Mouse (Mus musculus): ENCODE data around the gene Prrc2b. TPM values are rescaled to one million over a fixed set of nuclear protein-coding genes. Genes with fewer than 3 reads are reported as not detected.

Prrc2b gene
- total RNA-seq, 2 experiments from 2014 or later, result 83.4 to 102 TPM

DNA sequence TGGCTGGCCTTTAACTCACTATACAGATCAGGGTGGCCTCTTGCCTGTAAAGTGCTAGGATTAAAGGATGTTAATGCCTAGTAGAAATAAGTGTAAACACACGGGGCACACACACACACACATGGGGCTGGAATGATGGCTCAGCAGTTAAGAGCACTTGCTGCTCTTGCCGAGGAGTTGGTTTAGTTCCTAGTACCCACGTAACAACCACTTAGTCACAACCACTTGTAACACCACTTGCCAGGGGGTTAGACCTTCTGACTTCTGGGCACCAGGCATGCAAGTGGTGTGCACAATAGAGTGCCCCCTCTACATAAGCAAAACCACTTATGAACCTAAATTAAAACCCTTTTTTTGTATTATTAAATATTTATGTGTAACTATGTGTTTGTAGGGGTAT, 133.1 kb downstream of the Prrc2b start:
- DNase-seq, result no peak

Small RNA genes lying within 50 kb of the gene (microRNA-seq; reads per million reads assigned to microRNA genes)
- not detected for gene Gm27805

Other genes starting within 250 kb of the Prrc2b start
- 10 to 100 TPM in 1 of 2 experiments, 1 to 10 TPM in 1; 8.3 to 14.1 TPM for gene Aif1l, start 200.9 kb upstream of the Prrc2b start, total RNA-seq (2021)
- gene Nup214, start 176.6 kb upstream of the Prrc2b start, total RNA-seq (2021), result 10 to 100 TPM; 47.4 to 57.8 TPM
- gene Fam78a, start 66.2 kb upstream of the Prrc2b start, total RNA-seq (2021), result 1 to 10 TPM; 3.2 to 5.4 TPM
- gene Plpp7, start 55.6 kb upstream of the Prrc2b start, total RNA-seq (2021), result 1 to 10 TPM; 3.9 to 8.6 TPM
- 10 to 100 TPM; 29.9 to 49.3 TPM for gene Pomt1, start 85.5 kb downstream of the Prrc2b start, total RNA-seq (2021)
- 100 to 1,000 TPM; 129 to 184 TPM for gene Uck1, start 109.1 kb downstream of the Prrc2b start, total RNA-seq (2021)
- 10 to 100 TPM; 62.1 to 77.3 TPM for gene Golga2, start 136.3 kb downstream of the Prrc2b start, total RNA-seq (2021)
- gene Swi5, start 137.0 kb downstream of the Prrc2b start, total RNA-seq (2021), result 100 to 1,000 TPM; 248 to 255 TPM
- 10 to 100 TPM; 49.0 to 63.5 TPM for gene Ciz1, start 201.2 kb downstream of the Prrc2b start, total RNA-seq (2021)
- gene Dnm1, start 202.3 kb downstream of the Prrc2b start, total RNA-seq (2021), result 10 to 100 TPM; 15.8 to 23.8 TPM
- 100 to 1,000 TPM; 143 to 149 TPM for gene 1110008P14Rik, start 230.9 kb downstream of the Prrc2b start, total RNA-seq (2021)
- 10 to 100 TPM; 12.0 to 21.8 TPM for gene Lcn2, start 237.2 kb downstream of the Prrc2b start, total RNA-seq (2021)
- gene Ptges2, start 244.8 kb downstream of the Prrc2b start, total RNA-seq (2021), result 10 to 100 TPM; 91.7 to 98.5 TPM

Measured in adrenal gland, postnatal 10 days (tissue).